Comparison of ENCODE assay signal across 16 mouse cellular contexts in the genomic region with DNA sequence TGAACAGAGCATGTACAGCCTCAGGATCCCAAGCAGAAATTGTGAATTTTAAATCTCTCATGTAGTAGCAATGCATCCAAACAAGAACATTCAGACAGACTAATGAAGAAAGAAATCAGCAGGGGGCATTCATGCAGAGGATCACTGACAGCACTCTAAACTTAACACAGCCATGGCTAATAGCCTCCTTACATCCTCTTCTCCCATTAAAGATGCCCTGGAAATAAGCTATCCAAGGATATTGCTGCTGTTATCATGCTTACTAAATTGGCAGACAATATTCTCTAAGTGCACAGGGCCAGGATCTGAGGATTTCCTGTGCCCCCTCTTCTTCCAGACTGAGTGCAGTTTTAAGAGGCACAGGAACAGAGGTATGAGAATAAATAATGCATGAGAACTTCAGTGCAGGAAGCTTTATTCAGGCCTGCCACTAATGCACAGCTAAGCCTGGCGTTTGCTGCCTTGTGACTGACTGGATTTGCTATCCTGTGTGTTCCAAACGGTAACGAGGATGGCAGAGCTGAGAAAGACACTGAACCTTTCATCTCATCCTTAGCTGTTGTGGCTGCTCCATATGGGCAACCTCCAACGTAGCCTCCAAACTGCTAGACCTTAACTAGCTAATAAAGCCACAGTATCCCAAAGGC.
DNase-seq lines count a peak whose midpoint lies in the region; ATAC-seq lines count a peak whose summit lies in the region.
"Had no signal": no experiment of that assay in that cellular context is flagged by ENCODE, and none has a peak within 500 bp of the region (broad histone marks: within the 10 kb centered on the region; RNA-seq: fewer than 3 reads in every experiment).

No protein-coding gene starts in this region.

- ATAC-seq in forebrain, embryonic 11.5 days (replicated peaks; ENCODE audit: low FRiP score), result peak; percentile 42; the same call in 1 of the 2 replicates
- peak; percentile 81 for ATAC-seq in hindbrain, embryonic 13.5 days (ENCODE audit: low FRiP score)
- peak; percentile 93 for ATAC-seq in midbrain, embryonic 16.5 days
- no peak for ATAC-seq in liver, embryonic 11.5 days (replicated peaks; ENCODE audit: low FRiP score)
- ATAC-seq: intestine, embryonic 15.5 days had no signal

- H3K27me3 ChIP-seq in forebrain, embryonic 11.5 days (ENCODE audit: control insufficient read depth, insufficient read depth, low read length), result no peaks in the 10 kb centered on the region
- no peaks in the 10 kb centered on the region for H3K27me3 ChIP-seq in forebrain, embryonic 10.5 days (ENCODE audit: poor library complexity, severe bottlenecking)
- no peaks in the 10 kb centered on the region for H3K27me3 ChIP-seq in hindbrain, embryonic 13.5 days
- H3K27me3 ChIP-seq in midbrain, embryonic 16.5 days (ENCODE audit: control insufficient read depth, insufficient read depth, low read depth, low read length), result no peaks in the 10 kb centered on the region
- no peaks in the 10 kb centered on the region for H3K27me3 ChIP-seq in liver, embryonic 11.5 days (replicated peaks; ENCODE audit: control insufficient read depth, insufficient read depth, low read length)
- H3K27me3 ChIP-seq: intestine, embryonic 15.5 days; megakaryocyte, embryonic 14.5 days; stomach, embryonic 15.5 days had no signal

- no peak overlapping the region for H3K4me2 ChIP-seq in forebrain, embryonic 11.5 days (ENCODE audit: low read depth, low read length, severe bottlenecking)
- no peak overlapping the region for H3K4me2 ChIP-seq in hindbrain, embryonic 13.5 days
- H3K4me2 ChIP-seq in midbrain, embryonic 16.5 days (ENCODE audit: low read length), result no peak overlapping the region
- H3K4me2 ChIP-seq in liver, embryonic 11.5 days, result no peak overlapping the region
- H3K4me2 ChIP-seq: intestine, embryonic 15.5 days; stomach, embryonic 15.5 days had no signal

- no peak for DNase-seq in forebrain, embryonic 11.5 days (ENCODE audit: low spot score)
- DNase-seq in forebrain, embryonic 10.5 days (ENCODE audit: extremely low spot score, low spot score), result no peak
- peak; percentile 51 for DNase-seq in brain, adult 2 months (ENCODE audit: low read depth, low spot score)
- no peak for DNase-seq in adrenal gland, postnatal 25 days
- no peak for DNase-seq in liver, embryonic 11.5 days (ENCODE audit: low spot score)
- no peak for DNase-seq in lung, adult 18-20 months
- DNase-seq: adrenal gland, postnatal 14 days; cerebellum, postnatal 25 days; heart, postnatal 14 days; kidney, postnatal 14 days; thymus, postnatal 14 days had no signal

- no peak overlapping the region for H3K4me3 ChIP-seq in forebrain, embryonic 11.5 days (ENCODE audit: low read depth, low read length)
- no peak overlapping the region for H3K4me3 ChIP-seq in forebrain, embryonic 10.5 days
- H3K4me3 ChIP-seq in hindbrain, embryonic 13.5 days, result no peak overlapping the region
- H3K4me3 ChIP-seq in midbrain, embryonic 16.5 days (ENCODE audit: low read depth, low read length), result no peak overlapping the region
- no peak overlapping the region for H3K4me3 ChIP-seq in liver, embryonic 11.5 days (ENCODE audit: low read depth, low read length)
- H3K4me3 ChIP-seq: intestine, embryonic 15.5 days; megakaryocyte, embryonic 14.5 days; stomach, embryonic 15.5 days had no signal

- H3K36me3 ChIP-seq in forebrain, embryonic 11.5 days (ENCODE audit: control insufficient read depth, insufficient read depth, low read length), result no peaks in the 10 kb centered on the region
- H3K36me3 ChIP-seq in forebrain, embryonic 10.5 days (replicated peaks), result no peaks in the 10 kb centered on the region
- no peaks in the 10 kb centered on the region for H3K36me3 ChIP-seq in hindbrain, embryonic 13.5 days
- no peaks in the 10 kb centered on the region for H3K36me3 ChIP-seq in midbrain, embryonic 16.5 days (ENCODE audit: control insufficient read depth, insufficient read depth, low read length)
- H3K36me3 ChIP-seq in liver, embryonic 11.5 days (ENCODE audit: control insufficient read depth, insufficient read depth, low read length), result no peaks in the 10 kb centered on the region
- H3K36me3 ChIP-seq: intestine, embryonic 15.5 days; stomach, embryonic 15.5 days had no signal

- H3K9me3 ChIP-seq in forebrain, embryonic 11.5 days (ENCODE audit: control insufficient read depth, low read length), result no peaks in the 10 kb centered on the region
- H3K9me3 ChIP-seq in forebrain, embryonic 10.5 days, result no peaks in the 10 kb centered on the region
- H3K9me3 ChIP-seq in hindbrain, embryonic 13.5 days, result no peaks in the 10 kb centered on the region
- H3K9me3 ChIP-seq in midbrain, embryonic 16.5 days (replicated peaks; ENCODE audit: control insufficient read depth, low read length, poor library complexity, severe bottlenecking), result no peaks in the 10 kb centered on the region
- H3K9me3 ChIP-seq in liver, embryonic 11.5 days (ENCODE audit: control insufficient read depth, low read length), result no peaks in the 10 kb centered on the region
- H3K9me3 ChIP-seq: intestine, embryonic 15.5 days; megakaryocyte, embryonic 14.5 days; stomach, embryonic 15.5 days had no signal

- no peak overlapping the region for H3K9ac ChIP-seq in forebrain, embryonic 11.5 days (ENCODE audit: low read length)
- H3K9ac ChIP-seq in hindbrain, embryonic 13.5 days, result no peak overlapping the region
- H3K9ac ChIP-seq in midbrain, embryonic 16.5 days (ENCODE audit: low read depth, low read length), result no peak overlapping the region; the same call in 1 of the 2 replicates
- no peak overlapping the region for H3K9ac ChIP-seq in liver, embryonic 11.5 days (ENCODE audit: low read depth, low read length)
- H3K9ac ChIP-seq: intestine, embryonic 15.5 days; stomach, embryonic 15.5 days had no signal

- H3K4me1 ChIP-seq in forebrain, embryonic 11.5 days (replicated peaks; ENCODE audit: control insufficient read depth, insufficient read depth, low read length), result no peaks in the 10 kb centered on the region
- peaks cover 7% of the 10 kb centered on the region; the same call in 1 of the 2 replicates for H3K4me1 ChIP-seq in forebrain, embryonic 10.5 days
- H3K4me1 ChIP-seq in hindbrain, embryonic 13.5 days (replicated peaks), result peaks cover 9% of the 10 kb centered on the region
- H3K4me1 ChIP-seq in midbrain, embryonic 16.5 days (ENCODE audit: control insufficient read depth, insufficient read depth, low read length), result peaks cover 14% of the 10 kb centered on the region
- no peaks in the 10 kb centered on the region for H3K4me1 ChIP-seq in liver, embryonic 11.5 days (replicated peaks; ENCODE audit: control insufficient read depth, insufficient read depth, low read length)
- H3K4me1 ChIP-seq: intestine, embryonic 15.5 days; megakaryocyte, embryonic 14.5 days; stomach, embryonic 15.5 days had no signal

- H3K27ac ChIP-seq in forebrain, embryonic 11.5 days (ENCODE audit: low read depth, low read length), result no peak overlapping the region
- no peak overlapping the region for H3K27ac ChIP-seq in forebrain, embryonic 10.5 days
- H3K27ac ChIP-seq in hindbrain, embryonic 13.5 days, result peak overlapping the region; percentile 64
- peak overlapping the region; percentile 72 for H3K27ac ChIP-seq in midbrain, embryonic 16.5 days (ENCODE audit: low read length)
- H3K27ac ChIP-seq in liver, embryonic 11.5 days (ENCODE audit: low read depth, low read length), result no peak overlapping the region
- H3K27ac ChIP-seq: intestine, embryonic 15.5 days; stomach, embryonic 15.5 days had no signal

- 36% methylated on average over 4 of the region's 4 CpGs for WGBS in forebrain, embryonic 11.5 days
- WGBS in forebrain, embryonic 10.5 days, result 42% methylated on average over 4 of the region's 4 CpGs
- WGBS in hindbrain, embryonic 13.5 days, result 39% methylated on average over 4 of the region's 4 CpGs
- 11% methylated on average over 4 of the region's 4 CpGs for WGBS in midbrain, embryonic 16.5 days
- WGBS in liver, embryonic 11.5 days, result 60% methylated on average over 4 of the region's 4 CpGs

Comparison
In these comparisons a context has a peak if more than half of its experiments do, and no peak if none do; other contexts are left out.
1. H3K27ac ChIP-seq: peak in hindbrain, embryonic 13.5 days (single experiment) and midbrain, embryonic 16.5 days (single experiment); none in forebrain, embryonic 11.5 days (single experiment), forebrain, embryonic 10.5 days (single experiment) and liver, embryonic 11.5 days (single experiment).